Mouse (Mus musculus) C2C12 (cell line): ENCODE results near the gene Gabarap.

Experiments
- CTCF ChIP-seq: IDR thresholded peaks from one replicate; pipeline ENCODE4 v1.5.1; 2011; ENCODE audit not compliant: control insufficient read depth, insufficient read depth, insufficient read length
- MAX ChIP-seq: IDR thresholded peaks from one replicate; pipeline ENCODE4 v1.6.1; 2011; ENCODE audit warnings: mild to moderate bottlenecking, control low read depth
- USF1 ChIP-seq: IDR thresholded peaks from one replicate; pipeline ENCODE4 v1.6.1; 2011; ENCODE audit warnings: low read depth, mild to moderate bottlenecking, control low read depth, moderate library complexity

GRCm38 (mm10) chr11:70030651-70031320 is 39.8 kb downstream of the Gabarap start:
- no peak for TF ChIP-seq CTCF
- TF ChIP-seq USF1: no peak
- no peak for TF ChIP-seq MAX
